Mouse (Mus musculus) C2C12 (cell line): ENCODE results near the gene Olfr1016. TPM values are rescaled to one million over a fixed set of nuclear protein-coding genes. Genes with fewer than 3 reads are reported as not detected.

Source experiments
- H3K27me3 ChIP-seq: one replicate; pipeline ENCODE4 v1.6.1; 2011; ENCODE audit not compliant: control insufficient read depth, insufficient read depth, insufficient read length
- H3K36me3 ChIP-seq: one replicate; pipeline ENCODE4 v1.6.1; 2011; ENCODE audit not compliant: control insufficient read depth, insufficient read depth
- H3K4me3 ChIP-seq: one replicate; pipeline ENCODE4 v1.5.1; 2011; ENCODE audit warnings: mild to moderate bottlenecking, control low read depth; ENCODE audit not compliant: poor library complexity, insufficient read depth, severe bottlenecking
- H3K79me2 ChIP-seq: one replicate; pipeline ENCODE4 v1.6.1; 2011; ENCODE audit not compliant: control insufficient read depth, insufficient read depth
- H3K79me3 ChIP-seq: one replicate; pipeline ENCODE4 v1.6.1; 2011; ENCODE audit warnings: low read depth, control low read depth
- H3ac ChIP-seq: one replicate; pipeline ENCODE3; 2011; ENCODE audit warnings: low read depth; ENCODE audit not compliant: control insufficient read depth, insufficient read length
- CEBPB ChIP-seq: IDR thresholded peaks from one replicate; pipeline ENCODE4 v1.6.1; 2011; ENCODE audit warnings: low read depth, mild to moderate bottlenecking, control low read depth, moderate library complexity
- CTCF ChIP-seq: IDR thresholded peaks from one replicate; pipeline ENCODE4 v1.5.1; 2011; ENCODE audit not compliant: control insufficient read depth, insufficient read depth, insufficient read length
- FOSL1 ChIP-seq: IDR thresholded peaks from one replicate; pipeline ENCODE4 v1.8.0; 2011; ENCODE audit warnings: mild to moderate bottlenecking, low read length; ENCODE audit not compliant: poor library complexity, insufficient read depth, severe bottlenecking
- MAX ChIP-seq: IDR thresholded peaks from one replicate; pipeline ENCODE4 v1.6.1; 2011; ENCODE audit warnings: mild to moderate bottlenecking, control low read depth
- MYOD1 ChIP-seq: IDR thresholded peaks from one replicate; pipeline ENCODE4 v1.6.1; 2011; ENCODE audit warnings: low read depth; ENCODE audit not compliant: control insufficient read depth, insufficient read length
- MYOG ChIP-seq: IDR thresholded peaks from one replicate; pipeline ENCODE4 v1.6.1; 2011; ENCODE audit not compliant: control insufficient read depth, insufficient read length; ENCODE audit errors: extremely low read depth
- USF1 ChIP-seq: IDR thresholded peaks from one replicate; pipeline ENCODE4 v1.6.1; 2011; ENCODE audit warnings: low read depth, mild to moderate bottlenecking, control low read depth, moderate library complexity
- polyA plus RNA-seq: library from polyadenylated mRNA; unstranded; fragments of >200 nt; fragmentation: generic; extraction: Trizol; gene quantifications from one replicate; pipeline ENCODE4 v1.2.1, GENCODE M21; 2012; ENCODE audit warnings: missing spikeins

The Olfr1016 gene
- polyA plus RNA-seq, 1 experiment, result not detected

- no peaks in the 10 kb centered on the region for H3K79me2 ChIP-seq
- H3ac ChIP-seq, result no peak within 1 kb of the TSS
- TF ChIP-seq MAX, result no peak
- TF ChIP-seq USF1, result no peak
- TF ChIP-seq CTCF, result no peak
- TF ChIP-seq CEBPB, result no peak
- no peak for TF ChIP-seq MYOG
- no peak for TF ChIP-seq FOSL1
- TF ChIP-seq MYOD1, result no peak
- no peaks in the 10 kb centered on the region for H3K27me3 ChIP-seq
- no peaks in the 10 kb centered on the region for H3K36me3 ChIP-seq
- no peaks in the 10 kb centered on the region for H3K79me3 ChIP-seq
- no peak within 1 kb of the TSS for H3K4me3 ChIP-seq
Measured at GRCm38 (mm10) chr2:85772413-85772812, 29.9 kb downstream of the Olfr1016 start, which contains the start of gene Olfr1014. Gene Olfr1014 (plus strand): TSS chr2:85772713.

- Histone ChIP-seq H3K36me3 (no peaks in the 10 kb centered on the region), H3K27me3 (no peaks in the 10 kb centered on the region), H3K79me3 (no peaks in the 10 kb centered on the region), H3ac (no peak within 1 kb of the TSS), H3K79me2 (no peaks in the 10 kb centered on the region), H3K4me3 (no peak within 1 kb of the TSS)
- TF ChIP-seq MYOD1 (no peak), USF1 (no peak), MAX (no peak), CEBPB (no peak), FOSL1 (no peak), CTCF (no peak), MYOG (no peak)
Measured at GRCm38 (mm10) chr2:85766798-85767197, 35.5 kb downstream of the Olfr1016 start, which contains the start of gene Olfr1013. Gene Olfr1013 (plus strand): TSS chr2:85767098.

- no peaks in the 10 kb centered on the region for H3K79me2 ChIP-seq
- no peak within 1 kb of the TSS for H3ac ChIP-seq
- H3K4me3 ChIP-seq, result no peak within 1 kb of the TSS
- TF ChIP-seq MYOD1 (no peak), MAX (no peak), FOSL1 (no peak)
- H3K36me3 ChIP-seq, result no peaks in the 10 kb centered on the region
- no peaks in the 10 kb centered on the region for H3K27me3 ChIP-seq
- H3K79me3 ChIP-seq, result no peaks in the 10 kb centered on the region
Measured at GRCm38 (mm10) chr2:85762666-85763065, 39.7 kb downstream of the Olfr1016 start, which contains the start of gene Olfr1012. Gene Olfr1012 (minus strand): TSS chr2:85762766.

- Histone ChIP-seq H3ac (no peak overlapping the region), H3K79me3 (no peaks in the 10 kb centered on the region), H3K4me3 (no peak overlapping the region), H3K27me3 (no peaks in the 10 kb centered on the region), H3K79me2 (no peaks in the 10 kb centered on the region), H3K36me3 (no peaks in the 10 kb centered on the region)
- TF ChIP-seq CEBPB (no peak), USF1 (no peak), MAX (no peak), CTCF (no peak), MYOD1 (no peak), FOSL1 (no peak), MYOG (no peak)
Measured at GRCm38 (mm10) chr2:85753822-85754221, 48.5 kb downstream of the Olfr1016 start.

Other genes with a start within 250 kb of the Olfr1016 start
- not detected for gene Olfr996, start 223.3 kb downstream of the Olfr1016 start, polyA plus RNA-seq
- not detected for gene Olfr998, start 213.6 kb downstream of the Olfr1016 start, polyA plus RNA-seq
- gene Olfr1000, start 190.6 kb downstream of the Olfr1016 start, polyA plus RNA-seq, result not detected
- not detected for gene Olfr1002, start 151.8 kb downstream of the Olfr1016 start, polyA plus RNA-seq
- not detected for gene Olfr154, start 138.1 kb downstream of the Olfr1016 start, polyA plus RNA-seq
- not detected for gene Olfr1006, start 123.8 kb downstream of the Olfr1016 start, polyA plus RNA-seq
- gene Olfr1008, start 113.1 kb downstream of the Olfr1016 start, polyA plus RNA-seq, result not detected
- gene Olfr1009, start 87.1 kb downstream of the Olfr1016 start, polyA plus RNA-seq, result not detected
- not detected for gene Olfr1012, start 39.8 kb downstream of the Olfr1016 start, polyA plus RNA-seq
- not detected for gene Olfr1013, start 35.4 kb downstream of the Olfr1016 start, polyA plus RNA-seq
- not detected for gene Olfr1014, start 29.8 kb downstream of the Olfr1016 start, polyA plus RNA-seq
- gene Olfr1015, start 20.5 kb downstream of the Olfr1016 start, polyA plus RNA-seq, result not detected
- not detected for gene Olfr1018, start 15.9 kb upstream of the Olfr1016 start, polyA plus RNA-seq
- gene Olfr1019, start 42.9 kb upstream of the Olfr1016 start, polyA plus RNA-seq, result not detected
- not detected for gene Olfr1020, start 44.5 kb upstream of the Olfr1016 start, polyA plus RNA-seq
- not detected for gene Olfr1022, start 66.0 kb upstream of the Olfr1016 start, polyA plus RNA-seq
- not detected for gene Olfr1023, start 83.1 kb upstream of the Olfr1016 start, polyA plus RNA-seq
- gene Olfr1024, start 102.5 kb upstream of the Olfr1016 start, polyA plus RNA-seq, result not detected
- gene Olfr1025-ps1, start 112.6 kb upstream of the Olfr1016 start, polyA plus RNA-seq, result not detected
- not detected for gene Olfr1026, start 119.0 kb upstream of the Olfr1016 start, polyA plus RNA-seq
- not detected for gene Olfr1028, start 147.9 kb upstream of the Olfr1016 start, polyA plus RNA-seq
- gene Olfr1029, start 171.4 kb upstream of the Olfr1016 start, polyA plus RNA-seq, result not detected
- gene Olfr1030, start 176.7 kb upstream of the Olfr1016 start, polyA plus RNA-seq, result not detected
- not detected for gene Olfr1031, start 187.8 kb upstream of the Olfr1016 start, polyA plus RNA-seq
- gene Olfr1032, start 203.0 kb upstream of the Olfr1016 start, polyA plus RNA-seq, result not detected
- gene Olfr1033, start 218.1 kb upstream of the Olfr1016 start, polyA plus RNA-seq, result not detected
- gene Olfr1034, start 243.3 kb upstream of the Olfr1016 start, polyA plus RNA-seq, result not detected